Mouse (Mus musculus) kidney, embryonic 16.5 days (tissue): Measurements from ENCODE around the gene Olfr829. TPM values are rescaled to one million over a fixed set of nuclear protein-coding genes. Genes with fewer than 3 reads are reported as not detected.
"Not testable (repeated sequence)": the region's sequence is repeated elsewhere in the genome, so short reads cannot be mapped to it uniquely, and the experiment has no call there.

Experiments used
- ATAC-seq: fragments of 200-750 bp; cut with Nextera tagmentation; 2 replicates; pipeline ENCODE4 v1.8.0; 2017; ENCODE audit warnings: moderate TSS enrichment; ENCODE audit not compliant: low FRiP score, low TSS enrichment
- H3K27ac ChIP-seq: fragments of 300-500 bp; sonication (generic); 2 replicates; pipeline ENCODE4 v1.5.1; 2014; ENCODE audit warnings: low read length
- H3K27me3 ChIP-seq: fragments of 300-500 bp; sonication (generic); 2 replicates; pipeline ENCODE4 v1.6.1; 2014; ENCODE audit warnings: low read length, control low read depth, mixed read lengths; ENCODE audit not compliant: insufficient read depth
- H3K36me3 ChIP-seq: fragments of 300-500 bp; sonication (generic); 2 replicates; pipeline ENCODE4 v1.6.1; 2014; ENCODE audit warnings: low read length, control low read depth, mixed read lengths; ENCODE audit not compliant: insufficient read depth
- H3K4me1 ChIP-seq: fragments of 300-500 bp; sonication (generic); 2 replicates; pipeline ENCODE4 v1.6.1; 2014; ENCODE audit warnings: low read length, control low read depth, mixed read lengths; ENCODE audit not compliant: insufficient read depth
- H3K4me2 ChIP-seq: fragments of 300-500 bp; sonication (generic); replicated peaks from 2 replicates; pipeline ENCODE4 v1.6.1; 2014; ENCODE audit warnings: low read depth, low read length
- H3K4me3 ChIP-seq: fragments of 300-500 bp; sonication (generic); 2 replicates; pipeline ENCODE4 v1.5.1; 2014; ENCODE audit warnings: mild to moderate bottlenecking, low read length
- H3K9ac ChIP-seq: fragments of 300-500 bp; sonication (generic); replicated peaks from 2 replicates; pipeline ENCODE4 v1.6.1; 2014; ENCODE audit warnings: low read length
- H3K9me3 ChIP-seq: fragments of 300-500 bp; sonication (generic); 2 replicates; pipeline ENCODE4 v1.6.1; 2016; ENCODE audit warnings: low read length, control low read depth
- WGBS: fragments of 180-500 bp; shearing (Covaris S2); extraction: QIAGEN DNeasy Blood & Tissue Kit; methylation state at CpG from one replicate; pipeline ENCODE4 v1.1.7; 2014; 5-methylcytosine and 5-hydroxymethylcytosine counted together
- polyA plus RNA-seq: library from polyadenylated mRNA; unstranded; fragments of >200 nt; fragmentation: Nextera tagmentation; extraction: Ambion mirVana; gene quantifications from 2 replicates; pipeline ENCODE4 v1.2.1, GENCODE M21; 2015

Gene Olfr829
- polyA plus RNA-seq: 0.15 TPM in 1 of 2 replicates, not detected in the other

- Histone ChIP-seq H3K4me3 (no peak within 1 kb of the TSS), H3K9ac (no peak within 1 kb of the TSS), H3K36me3 (no peaks in the 10 kb centered on the region), H3K4me1 (no peaks in the 10 kb centered on the region), H3K27ac (no peak within 1 kb of the TSS), H3K4me2 (no peak within 1 kb of the TSS), H3K9me3 (no peaks in the 10 kb centered on the region), H3K27me3 (no peaks in the 10 kb centered on the region)
- WGBS: 80% methylated on average over 1 of the region's 1 CpGs
- ATAC-seq: no peak
These were observed at the start of gene Olfr829 for GRCm38 (mm10) chr9:18854633-18855032. Gene Olfr829, plus strand, starts transcription at chr9:18854933.

DNA sequence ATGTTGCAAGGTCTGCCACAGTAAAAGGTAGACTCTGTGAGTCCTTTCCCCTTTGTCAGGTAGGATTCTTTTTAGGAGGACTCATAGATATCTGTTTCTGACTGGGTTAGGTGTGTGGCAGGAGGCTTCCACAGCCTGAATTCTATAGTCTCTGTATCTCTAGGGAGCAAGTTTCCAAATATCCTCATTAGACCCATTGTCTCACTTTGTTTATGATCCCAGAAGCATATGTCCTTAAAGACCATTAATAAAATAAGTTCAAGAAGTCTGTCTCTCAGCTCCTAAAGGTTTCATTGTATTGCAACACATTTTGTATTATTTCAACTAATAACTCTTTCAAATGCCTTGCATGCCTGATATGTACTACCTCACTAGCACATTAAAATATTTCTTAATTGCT is 35.3 kb upstream of the Olfr829 start, which contains the start of gene Olfr828:
Gene Olfr828, minus strand, starts transcription at position 101 of the 400 bp plus-strand sequence.
- Histone ChIP-seq H3K36me3 (no peaks in the 10 kb centered on the region), H3K9ac (no peak within 1 kb of the TSS), H3K27me3 (no peaks in the 10 kb centered on the region), H3K4me1 (no peaks in the 10 kb centered on the region), H3K9me3 (no peaks in the 10 kb centered on the region), H3K4me2 (no peak within 1 kb of the TSS), H3K27ac (no peak within 1 kb of the TSS), H3K4me3 (no peak within 1 kb of the TSS)
- ATAC-seq: no peak

GRCm38 (mm10) chr9:18874393-18874792 is 19.7 kb downstream of the Olfr829 start, which contains the start of gene Olfr830:
Gene Olfr830, plus strand, starts transcription at chr9:18874693.
- Histone ChIP-seq H3K4me1 (no peaks in the 10 kb centered on the region), H3K4me3 (no peak within 1 kb of the TSS), H3K4me2 (no peak within 1 kb of the TSS), H3K9ac (no peak within 1 kb of the TSS), H3K36me3 (no peaks in the 10 kb centered on the region), H3K27ac (no peak within 1 kb of the TSS), H3K9me3 (no peaks in the 10 kb centered on the region), H3K27me3 (no peaks in the 10 kb centered on the region)
- no peak for ATAC-seq

DNA sequence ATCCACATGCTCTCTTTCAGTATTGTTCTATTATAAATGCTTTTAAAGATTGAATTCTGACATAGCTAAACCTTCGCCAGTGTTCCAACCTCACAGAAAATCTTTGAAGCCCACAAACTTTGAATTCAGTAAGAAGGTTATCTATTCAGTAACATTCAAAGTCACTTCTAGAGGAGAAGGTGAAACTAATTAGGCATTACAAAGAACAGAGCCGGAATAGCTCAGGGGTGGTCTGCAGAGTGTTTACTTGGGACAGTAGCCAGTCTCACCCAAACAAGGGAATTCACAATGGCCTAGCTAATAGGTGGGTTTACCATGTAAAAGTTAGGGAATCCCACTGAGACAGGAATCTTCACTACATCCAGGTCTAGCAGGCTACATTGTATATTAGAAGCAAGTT is 53.0 kb downstream of the Olfr829 start:
- not testable (repeated sequence) for H3K27ac ChIP-seq, H3K4me1 ChIP-seq, H3K36me3 ChIP-seq, H3K27me3 ChIP-seq, ATAC-seq, H3K4me2 ChIP-seq, H3K9ac ChIP-seq, H3K4me3 ChIP-seq, H3K9me3 ChIP-seq
- WGBS: 82% methylated on average over 2 of the region's 2 CpGs

Other genes starting within 250 kb of the Olfr829 start
- gene Muc16, start 180.4 kb upstream of the Olfr829 start, polyA plus RNA-seq: 0.13 and 0.39 TPM in 2 replicates
- not detected in 2 replicates for gene Olfr24, start 90.9 kb upstream of the Olfr829 start, polyA plus RNA-seq
- not detected in 2 replicates for gene Olfr828, start 35.4 kb upstream of the Olfr829 start, polyA plus RNA-seq
- not detected in 2 replicates for gene Olfr830, start 19.8 kb downstream of the Olfr829 start, polyA plus RNA-seq
- not detected in 2 replicates for gene Olfr832, start 82.2 kb downstream of the Olfr829 start, polyA plus RNA-seq
- gene Olfr834, start 133.1 kb downstream of the Olfr829 start, polyA plus RNA-seq: not detected in 2 replicates
- not detected in 2 replicates for gene Olfr835, start 177.8 kb downstream of the Olfr829 start, polyA plus RNA-seq